Mouse (Mus musculus): ENCODE results near the gene Tshz2. TPM values are rescaled to one million over a fixed set of nuclear protein-coding genes. Genes with fewer than 3 reads are reported as not detected.

Gene Tshz2
- total and polyA plus RNA-seq, 2 experiments from 2014 or later: 29.0 to 40.2 TPM

DNA sequence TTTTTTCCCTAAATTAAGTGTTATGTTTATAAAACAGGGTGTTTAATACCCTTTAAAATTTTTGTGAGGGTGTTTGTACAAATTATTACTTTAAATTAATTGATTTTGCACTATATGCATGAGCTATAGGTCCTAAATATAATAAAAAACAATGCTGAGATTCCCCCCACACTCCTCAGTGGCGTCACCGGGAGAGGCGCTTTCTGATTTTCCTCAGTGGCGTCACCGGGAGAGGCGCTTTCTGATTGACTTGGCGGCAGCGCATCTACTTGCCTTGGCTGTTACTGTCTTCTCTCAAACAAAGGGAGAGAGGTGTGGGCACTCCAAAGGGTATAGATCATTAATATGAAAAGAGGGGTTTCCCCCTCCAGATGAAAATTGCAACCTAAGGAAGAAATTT, 179.2 kb downstream of the Tshz2 start:
- Histone ChIP-seq H3K4me2 (ENCODE audit: low read depth, low read length) (no peak overlapping the region), H3K27me3 (ENCODE audit: insufficient read depth, low read length) (no peaks in the 10 kb centered on the region), H3K36me3 (ENCODE audit: insufficient read depth, low read length) (no peaks in the 10 kb centered on the region), H3K27ac (no peak overlapping the region), H3K9ac (replicated peaks; ENCODE audit: low read length) (no peak overlapping the region), H3K4me3 (ENCODE audit: low read length) (no peak overlapping the region), H3K9me3 (ENCODE audit: low read length) (no peaks in the 10 kb centered on the region), H3K4me1 (ENCODE audit: insufficient read depth, low read length) (peaks cover 11% of the 10 kb centered on the region)
- TF ChIP-seq CTCF (IDR thresholded peaks at IDR 0.05; ENCODE audit: low read depth): no peak
- ATAC-seq: no peak
- DNase-seq (ENCODE audit: low spot score): peak; percentile 55
- WGBS: 67% methylated on average over 8 of the region's 8 CpGs

DNA sequence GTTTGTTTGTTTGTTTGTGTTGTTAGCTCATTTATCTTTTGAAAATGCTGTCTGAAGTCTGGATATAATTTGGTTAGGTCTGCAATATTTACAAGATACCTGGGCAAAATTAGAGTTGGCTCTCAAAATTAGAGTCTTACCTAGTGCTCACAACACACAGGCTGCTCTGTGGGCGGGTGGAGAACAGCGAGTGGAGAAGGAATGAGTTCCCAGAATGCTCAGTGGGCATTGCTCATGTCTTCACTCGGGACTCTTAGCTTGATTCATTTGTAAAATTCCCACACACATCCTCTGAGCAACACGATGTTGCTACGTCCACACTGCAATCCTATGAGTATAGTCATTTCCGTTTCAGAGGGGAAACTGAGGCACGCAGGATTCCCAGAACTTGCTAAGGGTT, 180.1 kb downstream of the Tshz2 start:
- Histone ChIP-seq H3K9me3 (ENCODE audit: low read length) (no peaks in the 10 kb centered on the region), H3K4me3 (ENCODE audit: low read length) (no peak overlapping the region), H3K4me2 (ENCODE audit: low read depth, low read length) (no peak overlapping the region), H3K9ac (replicated peaks; ENCODE audit: low read length) (no peak overlapping the region), H3K27ac (no peak overlapping the region), H3K36me3 (ENCODE audit: insufficient read depth, low read length) (no peaks in the 10 kb centered on the region), H3K27me3 (ENCODE audit: insufficient read depth, low read length) (no peaks in the 10 kb centered on the region), H3K4me1 (ENCODE audit: insufficient read depth, low read length) (peaks cover 11% of the 10 kb centered on the region)
- TF ChIP-seq CTCF (IDR thresholded peaks at IDR 0.05; ENCODE audit: low read depth): no peak
- 88% methylated on average over 7 of the region's 7 CpGs for WGBS
- no peak for ATAC-seq
- DNase-seq (ENCODE audit: low spot score): no peak

DNA sequence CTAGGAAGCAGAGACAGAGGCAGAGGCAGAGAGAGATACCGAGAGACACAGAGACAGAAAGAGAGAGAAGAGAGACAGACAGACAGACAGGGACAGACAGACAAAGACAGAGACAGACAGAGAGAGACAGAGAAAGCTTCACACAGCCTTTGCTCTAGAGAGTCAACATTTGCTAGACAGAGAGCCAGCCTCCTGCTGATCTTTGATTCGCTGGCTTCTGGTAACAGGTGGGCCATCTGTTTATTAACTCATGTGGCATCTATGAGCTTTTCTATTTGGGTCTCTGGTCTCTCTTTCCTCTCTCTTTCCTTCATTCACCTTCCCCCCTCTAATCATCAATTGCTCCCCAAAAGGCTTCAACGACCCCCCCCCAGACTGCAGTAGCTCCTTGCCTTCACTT, 181.5 kb downstream of the Tshz2 start:
- no peak overlapping the region for H3K4me3 ChIP-seq (ENCODE audit: low read length)
- no peaks in the 10 kb centered on the region for H3K9me3 ChIP-seq (ENCODE audit: low read length)
- no peak for TF ChIP-seq CTCF (IDR thresholded peaks at IDR 0.05; ENCODE audit: low read depth)
- ATAC-seq (no peak; the same call in 1 of the 2 replicates), DNase-seq (ENCODE audit: low spot score) (no peak)
- H3K27ac ChIP-seq: peak overlapping the region; percentile 11; the same call in 1 of the 2 replicates
- no peaks in the 10 kb centered on the region for H3K27me3 ChIP-seq (ENCODE audit: insufficient read depth, low read length)
- H3K36me3 ChIP-seq (ENCODE audit: insufficient read depth, low read length): no peaks in the 10 kb centered on the region
- H3K4me2 ChIP-seq (ENCODE audit: low read depth, low read length): no peak overlapping the region
- peaks cover 11% of the 10 kb centered on the region for H3K4me1 ChIP-seq (ENCODE audit: insufficient read depth, low read length)
- H3K9ac ChIP-seq (replicated peaks; ENCODE audit: low read length): no peak overlapping the region
- WGBS: 50% methylated on average over 3 of the region's 3 CpGs

DNA sequence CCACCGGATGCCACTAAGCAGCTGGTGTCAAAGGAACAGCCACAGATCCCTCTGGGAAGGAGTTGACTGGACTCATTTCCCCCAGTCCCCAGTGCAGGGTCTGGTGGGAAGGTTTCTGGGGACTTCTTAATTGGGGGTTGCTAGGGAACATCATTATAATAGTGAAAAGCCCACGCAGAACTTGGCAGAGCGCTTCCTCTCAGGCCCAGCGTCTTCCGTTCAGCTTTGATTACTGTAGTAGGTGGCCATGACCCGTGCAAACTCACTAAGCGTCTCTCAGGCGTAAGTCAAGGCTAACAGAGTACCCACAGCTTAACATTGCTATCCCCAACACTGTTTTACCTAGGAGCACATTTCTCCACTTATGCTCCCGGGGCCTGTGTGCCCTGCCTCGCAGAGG, 181.9 kb downstream of the Tshz2 start:
- Histone ChIP-seq H3K4me1 (ENCODE audit: insufficient read depth, low read length) (peaks cover 11% of the 10 kb centered on the region), H3K9me3 (ENCODE audit: low read length) (no peaks in the 10 kb centered on the region), H3K9ac (replicated peaks; ENCODE audit: low read length) (no peak overlapping the region), H3K4me3 (ENCODE audit: low read length) (no peak overlapping the region), H3K36me3 (ENCODE audit: insufficient read depth, low read length) (no peaks in the 10 kb centered on the region), H3K4me2 (ENCODE audit: low read depth, low read length) (no peak overlapping the region), H3K27ac (0 out of 2 replicates have a peak overlapping the region, but pooled peaks have one; percentile 11), H3K27me3 (ENCODE audit: insufficient read depth, low read length) (no peaks in the 10 kb centered on the region)
- ATAC-seq (peak; percentile 64; the same call in 1 of the 2 replicates), DNase-seq (ENCODE audit: low spot score) (peak; percentile 53)
- TF ChIP-seq CTCF (IDR thresholded peaks at IDR 0.05; ENCODE audit: low read depth): no peak
- 23% methylated on average over 10 of the region's 10 CpGs for WGBS

DNA sequence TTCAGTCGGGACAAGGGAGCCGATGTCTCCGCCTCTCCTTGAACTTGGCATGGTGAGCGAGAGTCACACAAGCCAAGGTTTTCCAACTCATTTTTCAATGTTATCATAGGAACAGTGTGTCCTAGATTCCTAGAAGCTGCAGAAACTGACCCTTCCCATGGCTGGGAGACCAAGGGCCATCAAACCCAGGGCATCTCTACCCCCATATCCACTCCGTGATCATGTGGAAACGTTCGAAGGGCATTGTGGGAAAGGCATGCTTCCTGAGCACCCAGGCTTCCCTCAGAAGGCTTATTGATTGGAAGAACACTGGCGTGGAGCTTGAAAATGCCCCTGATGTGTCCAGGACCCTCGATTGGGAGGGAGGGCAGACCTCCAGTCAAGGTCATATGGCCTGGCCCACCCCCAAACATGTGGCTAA, 188.2 kb downstream of the Tshz2 start:
- Histone ChIP-seq H3K36me3 (ENCODE audit: insufficient read depth, low read length) (no peaks in the 10 kb centered on the region), H3K4me1 (ENCODE audit: insufficient read depth, low read length) (no peaks in the 10 kb centered on the region; the same call in 1 of the 2 replicates), H3K27me3 (ENCODE audit: insufficient read depth, low read length) (no peaks in the 10 kb centered on the region), H3K4me2 (ENCODE audit: low read depth, low read length) (no peak overlapping the region), H3K9me3 (ENCODE audit: low read length) (no peaks in the 10 kb centered on the region), H3K9ac (replicated peaks; ENCODE audit: low read length) (no peak overlapping the region), H3K4me3 (ENCODE audit: low read length) (no peak overlapping the region), H3K27ac (no peak overlapping the region)
- ATAC-seq (no peak), DNase-seq (ENCODE audit: low spot score) (no peak)
- 79% methylated on average over 9 of the region's 9 CpGs for WGBS
- TF ChIP-seq CTCF (IDR thresholded peaks at IDR 0.05; ENCODE audit: low read depth): no peak

DNA sequence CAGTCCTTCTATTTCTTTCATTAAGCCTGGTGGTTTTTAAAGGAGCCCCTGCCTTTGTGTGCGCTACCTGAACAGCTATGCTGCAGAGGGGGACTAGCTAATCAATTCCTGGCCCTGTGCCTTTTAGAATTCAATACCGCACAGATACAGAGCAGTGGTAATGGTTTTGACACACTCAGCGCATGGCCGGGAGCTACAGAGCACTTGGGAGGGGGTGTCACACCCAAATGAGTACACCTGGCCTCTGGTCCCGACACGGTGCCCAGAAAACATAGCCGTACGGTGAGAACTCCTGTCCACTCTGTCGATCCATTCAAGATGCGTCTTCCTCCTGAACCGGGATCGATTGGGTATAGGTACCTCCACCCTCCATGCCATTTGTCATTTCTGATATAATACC, 193.1 kb downstream of the Tshz2 start:
- DNase-seq (ENCODE audit: low spot score) (no peak), ATAC-seq (peak; percentile 53; the same call in 1 of the 2 replicates)
- no peak for TF ChIP-seq CTCF (IDR thresholded peaks at IDR 0.05; ENCODE audit: low read depth)
- WGBS: 61% methylated on average over 12 of the region's 12 CpGs
- H3K9me3 ChIP-seq (ENCODE audit: low read length): no peaks in the 10 kb centered on the region
- no peaks in the 10 kb centered on the region for H3K36me3 ChIP-seq (ENCODE audit: insufficient read depth, low read length)
- peak overlapping the region; percentile 41; the same call in 1 of the 2 replicates for H3K27ac ChIP-seq
- no peaks in the 10 kb centered on the region for H3K27me3 ChIP-seq (ENCODE audit: insufficient read depth, low read length)
- no peak overlapping the region for H3K4me3 ChIP-seq (ENCODE audit: low read length)
- no peaks in the 10 kb centered on the region; the same call in 1 of the 2 replicates for H3K4me1 ChIP-seq (ENCODE audit: insufficient read depth, low read length)
- H3K4me2 ChIP-seq (ENCODE audit: low read depth, low read length): peak overlapping the region; percentile 22
- no peak overlapping the region for H3K9ac ChIP-seq (replicated peaks; ENCODE audit: low read length)

DNA sequence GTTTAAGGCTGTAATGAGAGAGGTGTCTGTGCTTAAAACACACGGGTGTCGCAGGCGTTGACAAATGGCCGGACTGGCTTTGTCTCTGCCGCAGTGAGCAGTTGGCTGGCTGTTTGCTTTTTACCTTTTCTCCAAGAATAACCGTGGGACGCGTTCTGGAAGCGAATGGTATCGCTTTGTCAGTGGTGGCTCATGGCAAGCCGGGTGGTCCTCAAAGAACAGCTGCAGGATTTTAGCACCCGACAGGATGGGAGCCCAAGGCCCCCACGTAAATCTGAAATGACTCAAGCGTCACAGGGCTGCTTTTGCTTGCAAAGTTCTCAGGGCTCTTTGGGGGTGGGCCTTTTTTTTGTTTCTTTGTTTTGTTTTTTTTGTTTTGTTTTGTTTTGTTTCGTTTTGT, 193.5 kb downstream of the Tshz2 start:
- H3K4me3 ChIP-seq (ENCODE audit: low read length): no peak overlapping the region
- ATAC-seq: no peak
- no peak for TF ChIP-seq CTCF (IDR thresholded peaks at IDR 0.05; ENCODE audit: low read depth)
- H3K27ac ChIP-seq: peak overlapping the region; percentile 41; the same call in 1 of the 2 replicates
- WGBS: 37% methylated on average over 15 of the region's 15 CpGs
- no peaks in the 10 kb centered on the region for H3K36me3 ChIP-seq (ENCODE audit: insufficient read depth, low read length)
- H3K4me2 ChIP-seq (ENCODE audit: low read depth, low read length): peak overlapping the region; percentile 22
- no peaks in the 10 kb centered on the region for H3K9me3 ChIP-seq (ENCODE audit: low read length)
- H3K4me1 ChIP-seq (ENCODE audit: insufficient read depth, low read length): no peaks in the 10 kb centered on the region; the same call in 1 of the 2 replicates
- peak; percentile 44 for DNase-seq (ENCODE audit: low spot score)
- H3K9ac ChIP-seq (replicated peaks; ENCODE audit: low read length): no peak overlapping the region
- no peaks in the 10 kb centered on the region for H3K27me3 ChIP-seq (ENCODE audit: insufficient read depth, low read length)

Data from hindbrain, postnatal 0 days (tissue).